Mouse (Mus musculus) hindbrain, embryonic 16.5 days (tissue): Measurements from ENCODE around the gene Ush1c. TPM values are rescaled to one million over a fixed set of nuclear protein-coding genes. Genes with fewer than 3 reads are reported as not detected.

Experiments used
- ATAC-seq: fragments of 200-750 bp; cut with Nextera tagmentation; 2 replicates; pipeline ENCODE4 v1.8.0; 2017; ENCODE audit warnings: moderate TSS enrichment, moderate library complexity
- H3K27ac ChIP-seq: fragments of 300-500 bp; sonication (generic); 2 replicates; pipeline ENCODE4 v1.5.1; 2014; ENCODE audit warnings: low read depth, mild to moderate bottlenecking, control low read depth, low read length, moderate library complexity
- H3K27me3 ChIP-seq: fragments of 300-500 bp; sonication (generic); replicated peaks from 2 replicates; pipeline ENCODE4 v1.6.1; 2014; ENCODE audit warnings: low read length; ENCODE audit not compliant: control insufficient read depth, insufficient read depth
- H3K36me3 ChIP-seq: fragments of 300-500 bp; sonication (generic); 2 replicates; pipeline ENCODE4 v1.6.1; 2014; ENCODE audit warnings: mild to moderate bottlenecking, low read length, moderate library complexity, mixed read lengths; ENCODE audit not compliant: control insufficient read depth, insufficient read depth
- H3K4me1 ChIP-seq: fragments of 300-500 bp; sonication (generic); 2 replicates; pipeline ENCODE4 v1.6.1; 2014; ENCODE audit warnings: low read depth, low read length; ENCODE audit not compliant: control insufficient read depth, insufficient read depth
- H3K4me2 ChIP-seq: fragments of 300-500 bp; sonication (generic); 2 replicates; pipeline ENCODE4 v1.6.1; 2014; ENCODE audit warnings: mild to moderate bottlenecking, low read length, control low read depth, moderate library complexity
- H3K4me3 ChIP-seq: fragments of 300-500 bp; sonication (generic); 2 replicates; pipeline ENCODE4 v1.5.1; 2014; ENCODE audit warnings: mild to moderate bottlenecking, low read length, control low read depth, moderate library complexity
- H3K9ac ChIP-seq: fragments of 300-500 bp; sonication (generic); 2 replicates; pipeline ENCODE4 v1.6.1; 2014; ENCODE audit warnings: low read depth, mild to moderate bottlenecking, control low read depth, low read length, moderate library complexity
- H3K9me3 ChIP-seq: fragments of 300-500 bp; sonication (generic); 2 replicates; pipeline ENCODE4 v1.6.1; 2014; ENCODE audit warnings: mild to moderate bottlenecking, low read length, moderate library complexity; ENCODE audit not compliant: control insufficient read depth
- WGBS: fragments of 180-500 bp; shearing (Covaris S2); extraction: QIAGEN DNeasy Blood & Tissue Kit; methylation state at CpG from one replicate; pipeline ENCODE4 v1.1.7; 2014; 5-methylcytosine and 5-hydroxymethylcytosine counted together
- polyA plus RNA-seq: library from polyadenylated mRNA; unstranded; fragments of >200 nt; fragmentation: Nextera tagmentation; extraction: Ambion mirVana; gene quantifications from 2 replicates; pipeline ENCODE4 v1.2.1, GENCODE M21; 2015

Gene Ush1c
- polyA plus RNA-seq, 1 experiment from 2014 or later: 2.5 TPM

- no peak for ATAC-seq
- no peaks in the 10 kb centered on the region for H3K9me3 ChIP-seq
- H3K36me3 ChIP-seq: no peaks in the 10 kb centered on the region
- no peaks in the 10 kb centered on the region for H3K27me3 ChIP-seq
- H3K4me2 ChIP-seq: no peak overlapping the region
- WGBS: 82% methylated on average over 4 of the region's 4 CpGs
- no peak overlapping the region for H3K4me3 ChIP-seq
- H3K27ac ChIP-seq: no peak overlapping the region
- no peaks in the 10 kb centered on the region for H3K4me1 ChIP-seq
- no peak overlapping the region for H3K9ac ChIP-seq
Observed at GRCm38 (mm10) chr7:46251841-46252240, 13.5 kb upstream of the Ush1c start.

GRCm38 (mm10) chr7:46247606-46248005, 9.3 kb upstream of the Ush1c start:
- Histone ChIP-seq H3K4me3 (no peak overlapping the region), H3K27ac (no peak overlapping the region), H3K9me3 (no peaks in the 10 kb centered on the region), H3K27me3 (no peaks in the 10 kb centered on the region), H3K9ac (no peak overlapping the region), H3K36me3 (no peaks in the 10 kb centered on the region), H3K4me1 (no peaks in the 10 kb centered on the region), H3K4me2 (no peak overlapping the region)
- 85% methylated on average over 3 of the region's 3 CpGs for WGBS
- no peak for ATAC-seq

- no peak overlapping the region for H3K4me3 ChIP-seq
- no peaks in the 10 kb centered on the region for H3K9me3 ChIP-seq
- no peak overlapping the region for H3K9ac ChIP-seq
- ATAC-seq: no peak
- no peak overlapping the region for H3K27ac ChIP-seq
- no peak overlapping the region for H3K4me2 ChIP-seq
- H3K36me3 ChIP-seq: no peaks in the 10 kb centered on the region
- no peaks in the 10 kb centered on the region for H3K27me3 ChIP-seq
- H3K4me1 ChIP-seq: no peaks in the 10 kb centered on the region
Observed at GRCm38 (mm10) chr7:46246876-46247275, 8.6 kb upstream of the Ush1c start.

- WGBS: 27% methylated on average over 2 of the region's 2 CpGs
- H3K27ac ChIP-seq: no peak within 1 kb of the TSS
Observed at GRCm38 (mm10) chr7:46240696-46241095, 2.4 kb upstream of the Ush1c start, which contains the start of gene Otog. Gene Otog, plus strand, starts transcription at chr7:46240987.

GRCm38 (mm10) chr7:46240091-46240490, 1.8 kb upstream of the Ush1c start:
- Histone ChIP-seq H3K9me3 (no peaks in the 10 kb centered on the region), H3K27ac (no peak overlapping the region), H3K27me3 (no peaks in the 10 kb centered on the region), H3K4me1 (peaks cover 8% of the 10 kb centered on the region; the same call in 1 of the 2 replicates), H3K4me2 (no peak overlapping the region), H3K4me3 (no peak overlapping the region), H3K9ac (no peak overlapping the region), H3K36me3 (no peaks in the 10 kb centered on the region)
- WGBS: 82% methylated on average over 4 of the region's 4 CpGs
- ATAC-seq: no peak

More at GRCm38 (mm10) chr7:46240696-46241095, 2.4 kb upstream of the Ush1c start, which contains the start of gene Otog:
- Histone ChIP-seq H3K36me3 (no peaks in the 10 kb centered on the region), H3K27me3 (no peaks in the 10 kb centered on the region), H3K9ac (no peak within 1 kb of the TSS), H3K4me3 (no peak within 1 kb of the TSS), H3K9me3 (no peaks in the 10 kb centered on the region), H3K4me2 (no peak within 1 kb of the TSS), H3K4me1 (peaks cover 8% of the 10 kb centered on the region; the same call in 1 of the 2 replicates)
- peak; percentile 17; the same call in 1 of the 2 replicates for ATAC-seq

GRCm38 (mm10) chr7:46237192-46237591, 1.1 kb downstream of the Ush1c start:
- Histone ChIP-seq H3K27ac (no peak overlapping the region), H3K4me1 (peaks cover 8% of the 10 kb centered on the region; the same call in 1 of the 2 replicates), H3K36me3 (no peaks in the 10 kb centered on the region), H3K4me3 (no peak overlapping the region), H3K4me2 (no peak overlapping the region), H3K9ac (no peak overlapping the region), H3K27me3 (no peaks in the 10 kb centered on the region), H3K9me3 (no peaks in the 10 kb centered on the region)
- 75% methylated on average over 7 of the region's 7 CpGs for WGBS
- ATAC-seq: no peak

- 71% methylated on average over 15 of the region's 15 CpGs for WGBS
- H3K27me3 ChIP-seq: no peaks in the 10 kb centered on the region
- no peaks in the 10 kb centered on the region for H3K36me3 ChIP-seq
- peak; percentile 51; the same call in 1 of the 2 replicates for ATAC-seq
- peak overlapping the region; percentile 55; the same call in 1 of the 2 replicates for H3K27ac ChIP-seq
- H3K4me3 ChIP-seq: no peak overlapping the region
- no peaks in the 10 kb centered on the region for H3K9me3 ChIP-seq
- H3K4me1 ChIP-seq: peaks cover 8% of the 10 kb centered on the region; the same call in 1 of the 2 replicates
- H3K4me2 ChIP-seq: peak overlapping the region; percentile 5; the same call in 1 of the 2 replicates
- H3K9ac ChIP-seq: no peak overlapping the region
Observed at GRCm38 (mm10) chr7:46236363-46236762, 1.9 kb downstream of the Ush1c start.

GRCm38 (mm10) chr7:46235948-46236347, 2.4 kb downstream of the Ush1c start:
- H3K27ac ChIP-seq: 0 out of 2 replicates have a peak overlapping the region, but pooled peaks have one; percentile 19
- H3K9me3 ChIP-seq: no peaks in the 10 kb centered on the region
- WGBS: 51% methylated on average over 13 of the region's 18 CpGs
- peaks cover 8% of the 10 kb centered on the region; the same call in 1 of the 2 replicates for H3K4me1 ChIP-seq
- ATAC-seq: peak; percentile 69
- H3K4me2 ChIP-seq: peak overlapping the region; percentile 5; the same call in 1 of the 2 replicates
- no peak overlapping the region for H3K9ac ChIP-seq
- H3K4me3 ChIP-seq: no peak overlapping the region
- no peaks in the 10 kb centered on the region for H3K36me3 ChIP-seq
- H3K27me3 ChIP-seq: no peaks in the 10 kb centered on the region

GRCm38 (mm10) chr7:46226936-46227335, 11.4 kb downstream of the Ush1c start:
- Histone ChIP-seq H3K9ac (no peak overlapping the region), H3K27me3 (no peaks in the 10 kb centered on the region), H3K4me2 (no peak overlapping the region), H3K4me3 (no peak overlapping the region), H3K36me3 (no peaks in the 10 kb centered on the region), H3K4me1 (0 out of 2 replicates have a peak, but pooled peaks cover 4% of the 10 kb centered on the region), H3K27ac (no peak overlapping the region), H3K9me3 (no peaks in the 10 kb centered on the region)
- 40% methylated on average over 4 of the region's 4 CpGs for WGBS
- ATAC-seq: peak; percentile 15; the same call in 1 of the 2 replicates
